Mouse (Mus musculus) urinary bladder, postnatal 10 days (tissue): ENCODE data around the gene Ripk3.

Source experiments
- DNase-seq: peaks from one replicate; pipeline ENCODE4 v3.0.0; 2022; ENCODE audit warnings: low spot score

Ripk3 gene

DNA sequence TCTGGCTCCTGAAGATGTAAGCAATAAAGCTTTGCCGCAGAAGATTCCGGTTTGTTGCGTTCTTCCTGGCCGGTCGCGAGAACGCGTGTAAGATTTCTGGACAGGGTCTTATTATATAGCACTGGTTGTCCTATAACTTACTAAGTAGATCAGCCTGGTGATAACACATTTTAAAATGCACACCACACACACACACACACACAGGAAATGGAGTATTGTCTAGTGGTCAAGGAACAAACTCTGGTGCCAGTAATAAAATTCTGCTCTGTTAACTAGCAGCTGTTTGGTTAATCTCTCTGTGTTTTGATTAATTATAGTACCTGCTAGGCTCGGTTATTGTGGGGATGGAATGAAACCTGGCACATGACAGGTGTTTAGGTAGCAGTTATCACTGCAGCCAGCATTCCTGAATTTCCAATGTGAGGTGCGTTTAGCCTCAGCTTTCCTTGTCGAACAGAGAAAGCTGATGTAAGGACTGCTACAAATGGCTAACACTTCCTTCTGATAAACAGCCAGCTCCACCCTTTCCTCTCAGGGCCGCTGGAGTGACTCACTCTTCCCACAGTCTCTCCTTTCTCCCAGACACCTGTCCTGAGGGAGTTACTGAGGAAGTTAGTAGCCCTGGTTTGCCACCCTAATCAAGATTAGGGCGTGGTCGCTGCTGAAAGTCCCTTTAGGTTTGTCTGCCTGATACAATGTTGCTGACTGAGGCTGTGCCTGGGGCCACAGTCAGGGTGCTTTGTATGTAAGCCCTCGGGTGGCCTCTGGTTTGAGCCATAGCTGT lies 6.9 kb upstream of the Ripk3 start:
- DNase-seq: no peak

DNA sequence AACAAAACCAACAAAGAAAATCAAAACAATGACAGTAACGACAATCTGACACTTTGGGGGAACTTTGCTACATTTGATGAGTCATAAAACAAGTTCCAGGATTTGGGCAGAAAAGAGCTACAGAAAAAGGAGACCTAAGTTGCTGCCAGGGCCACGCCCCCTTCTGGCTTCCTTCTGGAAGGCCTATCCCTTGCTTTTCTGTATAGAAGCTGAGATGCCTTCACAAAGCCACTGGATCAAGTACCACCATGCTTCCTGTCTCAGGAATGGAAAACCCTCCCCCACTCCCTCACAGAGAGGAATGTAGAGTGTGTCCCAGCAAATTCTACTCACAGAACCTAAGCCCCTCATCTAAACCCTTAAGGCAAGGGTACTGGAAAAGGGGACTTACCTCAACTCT lies 5.3 kb upstream of the Ripk3 start:
- no peak for DNase-seq

DNA sequence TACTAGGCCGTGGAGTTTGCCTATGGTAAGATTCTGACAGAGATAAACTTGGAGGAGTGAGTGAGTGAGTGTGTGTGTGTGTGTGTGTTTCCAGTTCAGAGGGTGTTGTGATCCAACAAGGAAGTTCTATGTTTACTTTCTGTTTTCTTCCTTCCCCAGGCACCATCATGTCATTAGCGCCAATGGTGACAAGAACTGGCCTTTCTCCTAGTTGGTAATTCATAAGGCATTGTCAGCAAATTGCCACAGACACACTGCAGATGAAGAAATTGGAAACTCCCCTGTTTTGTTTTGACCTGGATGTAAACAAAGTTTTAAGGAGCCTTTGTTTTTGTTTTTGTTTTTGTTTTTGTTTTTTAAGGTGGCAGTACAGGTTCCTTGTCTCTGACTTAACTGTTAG lies 4.8 kb upstream of the Ripk3 start:
- DNase-seq: no peak

DNA sequence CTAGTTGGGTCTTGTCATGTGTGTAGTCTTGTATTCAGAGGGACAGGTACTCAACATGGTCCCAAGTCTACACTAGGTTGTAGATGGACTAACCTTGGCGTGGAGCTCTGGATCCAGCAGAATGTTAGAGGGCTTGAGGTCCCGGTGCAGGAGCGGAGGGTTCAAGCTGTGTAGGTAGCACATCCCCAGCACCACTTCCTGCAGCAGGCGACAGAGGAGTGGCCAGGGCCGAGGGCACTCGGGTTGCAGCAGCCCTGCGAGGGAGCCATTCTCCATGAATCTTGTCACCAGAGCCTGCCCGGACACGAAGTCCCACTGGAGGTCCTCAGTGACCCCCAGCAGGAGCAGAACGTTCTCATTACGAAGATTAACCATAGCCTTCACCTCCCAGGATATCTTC lies 934 bp downstream of the Ripk3 start:
- DNase-seq: no peak

DNA sequence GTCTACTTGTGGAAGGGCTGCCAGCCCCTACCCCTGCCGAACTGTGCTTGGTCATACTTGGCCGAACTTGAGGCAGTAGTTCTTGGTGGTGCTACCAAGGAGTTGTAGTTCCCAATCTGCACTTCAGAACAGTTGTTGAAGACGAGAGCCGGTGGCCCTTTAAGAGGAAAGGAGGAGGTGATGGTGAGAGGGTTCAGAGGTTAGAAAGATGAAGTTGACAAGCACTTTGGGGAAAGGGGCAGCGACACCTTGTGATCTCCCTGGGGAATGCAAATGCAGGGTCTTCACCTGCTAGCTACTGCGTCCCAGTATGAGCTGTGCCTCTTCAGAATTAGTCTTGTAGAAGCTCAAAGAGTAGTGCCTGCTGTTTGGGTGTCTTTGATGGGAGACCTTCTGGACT lies 3.5 kb downstream of the Ripk3 start:
- no peak for DNase-seq

DNA sequence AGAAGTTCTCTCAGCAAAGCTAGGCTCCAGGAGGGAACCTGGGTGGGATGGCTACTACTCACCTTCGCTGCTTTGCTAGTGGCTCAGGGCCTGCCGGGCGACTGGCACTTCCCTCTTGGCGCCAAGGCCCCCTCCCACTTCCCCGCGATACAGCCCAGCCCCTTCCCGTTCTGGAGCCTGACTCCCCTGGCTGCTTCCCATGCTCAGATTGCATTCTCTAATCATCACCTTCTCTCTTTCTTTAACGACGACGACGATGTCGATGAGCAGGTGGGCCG lies 4.8 kb downstream of the Ripk3 start, which contains the start of gene Adcy4:
TSS of gene Adcy4 (minus strand) at position 138 of the 278 bp plus-strand sequence.
- DNase-seq: peak; percentile 8

DNA sequence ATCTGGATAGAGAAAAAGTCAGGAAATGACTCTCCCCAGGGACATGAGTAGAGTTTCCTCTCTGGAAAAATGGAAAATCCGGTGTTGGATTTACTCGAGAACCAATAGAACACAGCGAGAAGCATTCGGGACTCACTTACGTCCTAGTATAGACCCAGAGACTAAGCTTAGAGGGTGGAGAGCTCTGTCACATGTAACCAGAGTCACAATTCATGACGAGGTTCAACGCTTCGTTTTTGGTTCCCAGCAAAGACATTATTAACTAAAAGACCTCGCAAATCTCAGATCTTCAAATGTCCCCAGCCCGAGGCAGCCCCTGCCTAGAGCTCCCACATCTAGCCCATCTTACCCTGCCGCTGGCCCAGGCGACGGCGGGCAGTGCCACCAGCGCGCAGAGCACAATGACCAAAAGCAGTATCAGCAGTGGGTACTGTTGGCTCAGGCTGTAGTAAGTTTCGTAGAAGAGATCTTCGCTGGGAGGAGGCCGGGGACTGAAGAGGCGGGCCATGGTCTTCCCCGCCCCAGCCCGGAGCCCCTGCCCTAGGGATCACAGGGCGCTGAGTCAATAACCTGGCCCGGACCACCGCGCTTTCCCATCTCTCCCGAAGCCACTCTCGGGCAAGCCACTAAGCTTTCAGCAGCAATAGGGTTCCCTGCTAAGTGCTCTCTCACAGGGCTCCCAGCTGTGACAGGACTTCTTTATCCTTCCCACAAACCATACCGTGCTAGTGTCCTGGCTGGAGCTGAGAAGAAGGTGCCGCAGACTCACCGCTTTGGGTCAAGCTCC lies 5.3 kb downstream of the Ripk3 start:
- peak; percentile 9 for DNase-seq

DNA sequence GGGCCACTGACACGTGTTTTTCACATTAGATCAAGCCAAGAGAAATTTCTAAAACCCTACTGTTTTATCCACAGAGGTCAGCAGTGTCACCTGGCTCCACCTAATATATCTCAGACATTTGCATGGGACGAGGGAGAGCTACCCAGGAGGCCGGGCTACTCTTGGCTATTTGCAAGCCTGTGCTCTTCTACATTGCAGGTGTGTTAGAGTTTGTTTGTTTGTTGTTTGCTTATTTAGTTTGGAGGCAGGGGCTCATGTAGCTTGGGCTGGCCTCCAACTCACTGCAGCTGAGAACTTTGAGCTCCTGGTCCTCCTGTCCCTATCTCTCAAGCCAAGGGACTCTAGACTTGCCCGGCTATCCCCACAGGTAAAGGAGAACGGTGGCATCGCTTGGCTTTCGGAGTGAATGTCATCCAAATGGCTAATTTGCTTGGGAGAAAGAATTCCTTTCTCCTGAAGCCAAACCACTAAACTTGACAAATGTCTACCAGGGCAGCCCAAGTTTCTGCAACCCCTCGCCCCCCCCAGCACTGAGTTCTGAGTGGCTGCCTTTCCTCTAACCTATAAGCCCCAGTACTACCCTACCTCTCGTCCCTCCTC lies 6.2 kb downstream of the Ripk3 start:
- no peak for DNase-seq

DNA sequence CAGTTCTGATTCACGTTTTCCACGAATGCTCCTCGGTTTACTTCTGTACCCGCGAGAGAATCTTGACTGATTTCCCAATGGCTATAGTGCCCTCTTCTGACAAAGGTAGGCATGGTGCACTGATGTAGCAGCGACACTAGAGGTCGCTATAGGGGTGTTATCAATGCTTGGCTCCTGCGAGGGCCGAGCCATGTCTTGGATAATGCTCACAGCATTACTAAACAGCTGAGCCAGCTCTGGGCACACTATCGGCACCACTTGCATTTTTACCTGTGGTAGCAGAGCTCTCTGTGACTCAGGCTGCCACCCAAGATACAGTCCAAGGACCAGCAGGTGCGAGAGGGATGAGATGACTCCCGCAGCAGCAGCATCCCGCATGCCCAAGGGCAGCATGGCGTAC lies 7.4 kb downstream of the Ripk3 start:
- no peak for DNase-seq

DNA sequence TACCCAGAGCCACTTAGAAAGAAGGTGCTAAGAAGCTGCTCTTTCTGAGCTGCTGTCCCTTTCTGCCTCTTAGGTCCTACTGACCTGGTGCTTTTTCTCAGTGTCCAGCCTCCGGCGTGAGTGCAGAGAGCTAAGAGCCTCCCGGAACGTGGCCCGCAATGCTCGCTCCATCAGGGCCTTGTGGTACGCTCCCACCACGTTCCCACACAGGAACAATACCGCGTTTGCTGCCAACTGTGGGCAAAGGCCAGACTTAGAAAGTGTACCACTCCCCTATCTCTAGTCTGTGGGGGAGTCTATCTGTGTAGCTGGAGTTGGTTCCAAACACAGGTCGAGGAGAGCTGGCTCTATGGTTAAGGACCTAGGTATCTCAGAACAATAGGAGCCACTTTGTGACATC lies 7.9 kb downstream of the Ripk3 start:
- no peak for DNase-seq

DNA sequence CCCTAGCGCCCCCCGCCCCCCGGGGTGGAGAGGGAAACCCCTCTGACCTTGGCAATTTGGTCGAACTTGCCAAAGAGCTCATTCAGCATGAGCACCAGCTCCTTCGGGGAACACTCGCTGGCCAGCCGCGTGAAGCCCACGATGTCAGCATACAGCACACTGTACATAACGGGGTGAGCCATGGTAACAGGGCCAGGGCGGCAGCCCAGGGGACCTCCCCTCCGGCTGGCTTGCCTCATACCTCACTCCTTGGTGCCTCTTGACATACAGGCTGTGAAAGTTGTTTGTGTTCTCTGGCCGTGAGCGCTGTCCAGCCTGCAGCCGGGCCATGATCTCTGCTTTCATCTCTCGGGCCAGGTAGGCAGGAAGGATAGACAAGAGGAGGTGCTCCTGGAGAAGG lies 9.0 kb downstream of the Ripk3 start:
- peak; percentile 7 for DNase-seq

DNA sequence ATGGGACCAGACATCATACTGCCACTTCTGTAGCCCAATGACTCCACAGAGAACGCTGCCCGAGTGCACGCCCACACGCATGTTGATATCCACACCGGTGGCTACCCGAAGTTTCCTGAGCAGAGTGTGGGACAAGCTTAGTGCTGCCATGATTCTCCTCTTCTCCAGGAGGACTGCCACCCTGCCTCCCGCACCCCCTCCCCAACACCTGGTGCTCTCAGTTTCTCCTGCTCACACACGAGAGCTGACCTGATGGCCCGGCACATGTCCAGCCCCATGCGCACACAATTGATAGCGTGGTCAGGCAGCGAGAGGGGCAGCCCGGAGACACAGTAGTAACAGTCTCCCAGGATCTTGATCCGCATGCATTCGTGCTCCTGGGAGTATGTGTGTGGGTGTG lies 10.0 kb downstream of the Ripk3 start:
- no peak for DNase-seq

DNA sequence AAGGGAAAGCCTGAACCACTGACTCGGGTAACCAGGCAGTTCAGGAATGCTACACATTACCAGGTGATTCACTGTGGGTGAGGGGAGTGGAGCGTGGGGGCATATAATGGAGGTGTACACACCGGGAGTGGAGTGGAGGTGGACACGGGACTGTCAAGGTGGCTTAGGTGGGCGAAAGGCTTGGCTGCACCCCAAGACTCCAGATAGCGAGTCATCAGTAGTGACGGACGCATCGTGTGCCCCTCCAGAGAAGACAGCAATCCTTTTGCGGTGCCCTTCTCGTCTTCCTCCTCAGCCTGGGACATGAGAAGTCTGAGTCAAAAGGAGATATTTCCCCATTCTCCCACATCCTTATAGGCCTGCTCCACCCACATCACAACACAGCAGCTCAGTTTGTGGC lies 10.9 kb downstream of the Ripk3 start:
- DNase-seq: no peak

DNA sequence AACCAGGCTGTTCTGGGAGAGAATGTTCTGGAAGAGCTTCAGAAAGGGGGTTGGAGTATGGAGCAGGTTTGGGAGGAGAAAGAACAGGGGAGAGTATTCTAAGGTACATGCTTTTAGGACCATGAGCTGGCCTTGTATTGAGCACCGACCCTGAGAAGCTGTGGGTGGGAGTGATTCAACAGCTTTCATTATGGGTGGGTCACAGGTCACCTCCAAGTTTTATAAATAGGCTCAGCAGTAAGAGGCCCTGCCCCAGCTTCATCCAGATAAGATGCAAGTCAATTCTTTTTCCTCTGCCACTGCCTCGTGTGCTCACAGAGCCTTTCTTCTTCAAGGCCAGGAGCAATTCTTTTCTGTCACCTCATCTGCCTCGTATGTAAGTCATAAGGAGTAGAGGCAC lies 11.5 kb downstream of the Ripk3 start:
- DNase-seq: no peak

DNA sequence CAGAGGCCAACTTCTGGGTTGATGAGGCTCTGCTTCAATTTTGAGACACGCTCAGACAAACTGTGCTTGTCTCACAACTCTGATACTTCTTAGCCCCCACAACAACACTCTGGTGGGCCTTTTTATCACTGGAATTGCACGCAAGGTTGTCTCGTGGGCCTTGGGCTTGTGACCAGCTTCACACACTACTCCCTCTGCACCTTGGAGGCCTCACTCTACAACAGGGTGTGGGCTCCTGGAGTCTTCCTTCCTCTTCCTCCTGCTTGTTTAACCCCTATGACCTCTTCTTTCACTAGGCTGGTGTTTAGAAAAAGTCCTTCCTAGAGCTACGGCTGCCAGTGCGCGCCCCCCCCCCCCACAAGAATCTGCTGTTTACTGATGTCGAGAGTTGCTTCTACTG lies 12.0 kb downstream of the Ripk3 start:
- no peak for DNase-seq

DNA sequence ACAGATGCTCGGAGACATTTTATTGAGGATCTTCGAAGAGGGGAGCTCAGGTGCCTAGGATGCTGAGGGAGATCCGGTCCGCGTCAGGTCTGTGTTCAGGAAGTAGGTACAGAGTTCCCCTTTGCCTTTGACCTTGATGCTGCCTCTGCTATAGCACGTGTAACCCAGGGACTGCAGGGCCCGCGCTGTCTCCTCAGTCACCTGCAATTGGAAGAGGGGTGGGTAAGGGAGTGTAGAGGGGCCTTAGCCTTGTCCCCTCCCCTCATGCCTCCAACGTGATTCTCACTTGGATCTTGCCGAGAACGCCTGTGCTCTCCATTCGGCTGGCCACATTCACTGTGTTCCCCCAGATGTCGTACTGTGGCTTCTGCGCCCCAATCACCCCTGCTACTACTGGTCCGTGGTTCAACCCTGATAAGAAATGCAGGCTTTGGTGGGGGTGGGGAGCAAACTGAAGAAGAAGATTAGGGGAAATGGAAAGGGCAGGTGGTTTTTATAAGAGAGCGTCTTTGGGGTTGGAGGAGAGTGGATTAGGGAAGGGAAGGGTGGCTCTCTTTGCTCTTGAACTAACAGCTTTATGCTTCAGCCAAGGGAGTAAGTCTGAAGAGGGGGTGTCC lies 19.5 kb downstream of the Ripk3 start:
- no peak for DNase-seq

DNA sequence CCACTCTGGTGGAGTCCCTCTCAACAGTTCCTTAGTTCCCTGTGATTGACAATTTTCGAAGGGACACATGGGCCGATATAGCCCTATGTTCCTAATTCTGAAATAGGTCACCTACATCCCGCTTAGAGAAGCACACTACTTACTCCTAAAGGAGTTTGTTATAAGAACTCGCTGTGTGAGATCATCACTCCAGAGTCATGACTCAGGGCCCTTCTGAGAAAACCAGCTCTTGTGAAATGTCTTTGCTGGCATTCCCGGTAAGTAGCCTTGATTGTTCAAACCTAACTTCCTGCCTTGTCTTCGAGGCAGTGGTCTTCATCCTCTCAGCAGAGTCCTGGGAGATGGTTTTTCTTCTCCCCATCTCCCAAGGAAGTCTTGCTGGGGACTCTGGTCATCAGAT lies 20.1 kb downstream of the Ripk3 start:
- no peak for DNase-seq

DNA sequence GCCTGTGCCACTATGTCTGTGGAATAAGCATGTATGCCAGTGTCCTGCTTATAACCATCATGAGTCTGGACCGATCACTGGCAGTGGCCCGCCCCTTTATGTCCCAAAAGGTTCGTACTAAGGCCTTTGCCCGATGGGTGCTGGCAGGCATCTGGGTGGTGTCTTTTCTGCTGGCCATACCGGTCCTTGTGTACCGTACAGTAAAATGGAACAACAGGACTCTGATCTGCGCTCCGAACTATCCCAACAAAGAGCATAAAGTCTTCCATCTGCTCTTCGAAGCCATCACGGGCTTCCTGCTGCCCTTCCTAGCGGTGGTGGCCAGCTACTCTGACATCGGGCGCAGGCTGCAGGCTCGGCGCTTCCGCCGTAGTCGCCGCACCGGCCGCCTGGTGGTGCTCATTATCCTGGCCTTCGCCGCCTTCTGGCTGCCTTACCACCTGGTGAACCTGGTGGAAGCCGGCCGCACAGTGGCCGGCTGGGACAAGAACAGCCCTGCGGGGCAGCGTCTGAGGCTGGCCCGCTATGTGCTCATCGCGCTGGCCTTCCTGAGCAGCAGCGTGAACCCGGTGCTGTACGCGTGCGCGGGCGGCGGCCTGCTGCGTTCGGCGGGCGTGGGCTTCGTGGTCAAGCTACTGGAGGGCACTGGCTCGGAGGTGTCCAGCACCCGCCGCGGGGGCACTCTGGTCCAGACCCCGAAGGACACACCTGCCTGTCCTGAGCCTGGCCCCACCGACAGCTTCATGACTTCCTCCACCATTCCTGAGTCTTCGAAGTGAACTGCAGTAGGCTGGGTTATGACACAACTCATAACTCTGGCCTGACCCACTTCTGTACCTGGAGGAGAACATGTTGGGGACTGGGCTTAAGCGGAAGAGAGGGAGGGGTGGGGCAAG lies 20.9 kb downstream of the Ripk3 start:
- no peak for DNase-seq

DNA sequence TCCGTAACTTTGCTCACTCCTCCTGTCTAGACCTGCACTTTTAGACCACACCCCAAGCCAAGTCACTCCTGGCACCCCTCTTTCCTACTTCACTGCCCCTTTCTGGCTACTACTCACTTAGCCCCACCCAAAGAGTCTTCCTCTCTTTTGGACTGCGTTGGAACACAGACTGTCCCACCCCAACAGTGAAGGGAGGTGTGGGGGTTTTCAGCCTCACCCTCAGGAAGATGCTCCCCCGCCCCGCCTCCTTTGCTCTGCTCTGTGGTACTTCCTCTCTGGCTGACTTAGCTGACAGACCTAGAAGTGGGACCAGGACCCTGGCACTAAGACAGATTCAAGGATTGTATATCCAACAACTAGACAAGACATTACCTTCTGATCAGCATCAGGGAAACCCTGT lies 23.0 kb downstream of the Ripk3 start, which contains the start of gene Ltb4r1:
TSS of gene Ltb4r1 (plus strand) at position 267 of the 400 bp plus-strand sequence.
- DNase-seq: no peak

DNA sequence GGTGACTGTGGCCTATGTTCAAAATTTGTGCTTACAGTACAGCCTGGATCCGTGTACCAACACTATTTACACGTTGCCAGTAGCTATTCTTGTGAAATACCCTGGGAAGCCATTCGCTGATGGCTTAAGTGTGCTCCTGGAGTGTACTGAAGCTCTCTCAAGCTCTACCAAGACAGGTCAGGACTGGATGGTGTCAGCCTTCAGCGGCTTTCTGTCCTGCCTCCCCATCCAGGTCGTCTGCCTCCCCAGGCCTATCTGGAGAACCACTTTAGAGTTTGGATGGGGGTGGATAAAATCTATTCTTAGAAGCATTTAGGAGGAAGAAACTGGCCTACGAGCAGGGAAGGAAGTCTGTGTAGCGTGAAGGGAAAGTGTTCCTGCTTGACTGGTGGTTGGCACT lies 25.5 kb downstream of the Ripk3 start:
- no peak for DNase-seq

DNA sequence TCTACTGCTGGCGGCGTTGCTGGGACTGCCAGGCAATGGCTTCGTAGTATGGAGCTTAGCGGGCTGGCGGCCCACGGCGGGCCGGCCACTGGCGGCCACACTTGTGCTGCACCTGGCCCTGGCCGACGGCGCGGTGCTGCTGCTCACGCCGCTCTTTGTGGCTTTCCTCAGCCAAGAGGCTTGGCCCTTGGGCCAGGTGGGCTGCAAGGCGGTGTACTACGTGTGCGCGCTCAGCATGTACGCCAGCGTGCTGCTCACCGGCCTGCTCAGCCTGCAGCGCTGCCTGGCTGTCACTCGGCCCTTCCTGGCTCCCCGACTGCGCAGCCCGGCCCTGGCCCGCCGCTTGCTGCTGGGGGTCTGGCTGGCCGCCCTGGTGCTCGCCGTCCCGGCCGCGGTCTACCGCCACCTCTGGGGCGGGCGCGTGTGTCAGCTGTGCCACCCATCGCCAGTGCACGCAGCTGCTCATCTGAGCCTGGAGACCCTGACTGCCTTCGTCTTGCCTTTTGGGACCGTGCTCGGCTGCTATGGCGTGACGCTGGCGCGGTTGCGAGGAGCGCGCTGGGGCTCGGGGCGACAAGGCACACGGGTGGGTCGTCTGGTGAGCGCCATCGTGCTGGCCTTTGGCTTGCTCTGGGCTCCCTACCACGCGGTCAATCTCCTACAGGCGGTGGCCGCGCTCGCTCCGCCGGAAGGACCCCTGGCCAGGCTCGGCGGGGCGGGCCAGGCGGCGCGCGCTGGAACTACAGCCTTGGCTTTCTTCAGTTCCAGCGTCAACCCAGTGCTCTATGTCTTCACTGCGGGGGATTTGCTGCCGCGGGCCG lies 26.5 kb downstream of the Ripk3 start:
- no peak for DNase-seq
